Mouse (Mus musculus): ENCODE measurements around the gene Ankrd34b. TPM values are rescaled to one million over a fixed set of nuclear protein-coding genes. Genes with fewer than 3 reads are reported as not detected.

Ankrd34b gene
- total RNA-seq (2021) = 10 to 100 TPM; 11.2 to 13.3 TPM
- long read RNA-seq = 0 reads

GRCm38 (mm10) chr13:92425758-92426264 is at the start of gene Ankrd34b:
Gene Ankrd34b (plus strand): TSS chr13:92425896.
- peak; percentile 30 to 50 for DNase-seq (ENCODE audit: low spot score in 2 of 2)

- DNase-seq (ENCODE audit: low spot score in 2 of 2) = no peak
These were observed 38.3 kb upstream of the Ankrd34b start for GRCm38 (mm10) chr13:92387367-92387766.

GRCm38 (mm10) chr13:92393047-92393661 is 32.5 kb upstream of the Ankrd34b start:
- DNase-seq (ENCODE audit: low spot score in 2 of 2) = no peak

- no peak for DNase-seq (ENCODE audit: low spot score in 2 of 2)
These were observed 27.0 kb upstream of the Ankrd34b start for GRCm38 (mm10) chr13:92398491-92399384.

- DNase-seq (ENCODE audit: low spot score in 2 of 2) = no peak
These were observed 23.6 kb upstream of the Ankrd34b start for GRCm38 (mm10) chr13:92402063-92402462.

- DNase-seq (ENCODE audit: low spot score in 2 of 2) = no peak
These were observed 22.2 kb upstream of the Ankrd34b start for GRCm38 (mm10) chr13:92403496-92403895.

- no peak for DNase-seq (ENCODE audit: low spot score in 2 of 2)
These were observed 15.2 kb upstream of the Ankrd34b start for GRCm38 (mm10) chr13:92410486-92410885.

GRCm38 (mm10) chr13:92419630-92420029 is 6.1 kb upstream of the Ankrd34b start:
- DNase-seq (ENCODE audit: low spot score in 2 of 2) = no peak

GRCm38 (mm10) chr13:92423711-92424110 is 2.0 kb upstream of the Ankrd34b start:
- no peak for DNase-seq (ENCODE audit: low spot score in 2 of 2)

GRCm38 (mm10) chr13:92426294-92427051 is 777 bp downstream of the Ankrd34b start:
- peak; percentile 30 to 58 for DNase-seq (ENCODE audit: low spot score in 2 of 2)

- DNase-seq (ENCODE audit: low spot score in 2 of 2) = no peak
These were observed 1.7 kb downstream of the Ankrd34b start for GRCm38 (mm10) chr13:92427351-92427855.

GRCm38 (mm10) chr13:92438656-92439055 is 13.0 kb downstream of the Ankrd34b start:
- DNase-seq (ENCODE audit: low spot score in 2 of 2) = no peak

GRCm38 (mm10) chr13:92440286-92440685 is 14.6 kb downstream of the Ankrd34b start:
- DNase-seq (ENCODE audit: low spot score in 2 of 2) = no peak

GRCm38 (mm10) chr13:92446872-92447271 is 21.2 kb downstream of the Ankrd34b start:
- no peak for DNase-seq (ENCODE audit: low spot score in 2 of 2)

- no peak for DNase-seq (ENCODE audit: low spot score in 2 of 2)
These were observed 39.0 kb downstream of the Ankrd34b start for GRCm38 (mm10) chr13:92464698-92465097.

GRCm38 (mm10) chr13:92467891-92468290 is 42.2 kb downstream of the Ankrd34b start:
- DNase-seq (ENCODE audit: low spot score in 2 of 2) = no peak

GRCm38 (mm10) chr13:92469381-92469780 is 43.7 kb downstream of the Ankrd34b start:
- no peak for DNase-seq (ENCODE audit: low spot score in 2 of 2)

GRCm38 (mm10) chr13:92470151-92470550 is 44.5 kb downstream of the Ankrd34b start:
- DNase-seq (ENCODE audit: low spot score in 2 of 2) = no peak

GRCm38 (mm10) chr13:92483348-92483747 is 57.7 kb downstream of the Ankrd34b start:
- DNase-seq (ENCODE audit: low spot score in 2 of 2) = peak; percentile 47 to 63

GRCm38 (mm10) chr13:92483852-92484463 is 58.3 kb downstream of the Ankrd34b start, which contains the start of gene Fam151b:
Gene Fam151b (minus strand): TSS chr13:92484015.
- peak; percentile 82 to 89 for DNase-seq (ENCODE audit: low spot score in 2 of 2)

GRCm38 (mm10) chr13:92490817-92491216 is 65.1 kb downstream of the Ankrd34b start:
- peak in 1 of 2 experiments; percentile 11 for DNase-seq (ENCODE audit: low spot score in 2 of 2)

All from layer of hippocampus, postnatal 10 days (tissue).